Mouse (Mus musculus) thymus, adult 2 months (tissue): ENCODE measurements around the gene Dnajc7.

Source experiments
- CTCF ChIP-seq: fragments of 200-500 bp; IDR thresholded peaks from 2 replicates; pipeline ENCODE4 v1.5.1; 2012; ENCODE audit warnings: mild to moderate bottlenecking, control low read depth, low read length, moderate library complexity, borderline replicate concordance; ENCODE audit not compliant: control insufficient read depth, poor library complexity, insufficient read depth; ENCODE audit errors: extremely low read depth
- POLR2A ChIP-seq: fragments of 200-500 bp; IDR thresholded peaks from 2 replicates; pipeline ENCODE4 v1.6.1; 2012; ENCODE audit warnings: mild to moderate bottlenecking, low read length, control low read depth, moderate library complexity; ENCODE audit not compliant: control insufficient read depth, poor library complexity, insufficient read depth; ENCODE audit errors: extremely low read depth

DNA sequence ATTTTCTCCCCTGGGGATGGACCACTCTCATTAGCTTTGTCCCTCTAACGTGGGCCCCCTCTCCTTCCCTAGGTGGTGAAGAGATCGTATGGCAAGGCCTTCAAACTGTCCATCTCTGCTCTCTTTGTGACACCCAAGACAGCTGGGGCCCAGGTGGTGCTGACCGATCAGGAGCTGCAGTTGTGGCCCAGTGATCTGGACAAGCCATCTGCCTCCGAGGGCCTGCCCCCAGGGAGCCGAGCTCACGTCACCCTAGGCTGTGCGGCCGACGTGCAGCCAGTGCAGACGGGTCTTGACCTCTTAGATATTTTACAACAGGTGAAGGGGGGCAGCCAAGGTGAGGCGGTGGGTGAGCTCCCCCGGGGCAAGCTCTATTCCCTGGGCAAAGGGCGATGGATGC lies 39.7 kb downstream of the Dnajc7 start:
- no peak for TF ChIP-seq POLR2A
- no peak for TF ChIP-seq CTCF
